Mouse (Mus musculus) midbrain, embryonic 12.5 days (tissue): Measurements from ENCODE around the gene Tnrc6a. TPM values are rescaled to one million over a fixed set of nuclear protein-coding genes. Genes with fewer than 3 reads are reported as not detected.

Source experiments
- ATAC-seq: fragments of 200-750 bp; cut with Nextera tagmentation; 2 replicates; pipeline ENCODE4 v1.8.0; 2017; ENCODE audit warnings: low read depth, moderate TSS enrichment, moderate library complexity; ENCODE audit not compliant: low FRiP score
- H3K27ac ChIP-seq: fragments of 300-500 bp; sonication (generic); replicated peaks from 2 replicates; pipeline ENCODE4 v1.5.1; 2016; ENCODE audit warnings: mild to moderate bottlenecking
- H3K27me3 ChIP-seq: fragments of 300-500 bp; sonication (generic); 2 replicates; pipeline ENCODE4 v1.6.1; 2016; ENCODE audit warnings: mild to moderate bottlenecking
- H3K36me3 ChIP-seq: fragments of 300-500 bp; sonication (generic); 2 replicates; pipeline ENCODE4 v1.6.1; 2016
- H3K4me1 ChIP-seq: fragments of 300-500 bp; sonication (generic); 2 replicates; pipeline ENCODE4 v1.6.1; 2016
- H3K4me2 ChIP-seq: fragments of 300-500 bp; sonication (generic); replicated peaks from 2 replicates; pipeline ENCODE4 v1.6.1; 2016; ENCODE audit warnings: mild to moderate bottlenecking, moderate library complexity
- H3K4me3 ChIP-seq: fragments of 300-500 bp; sonication (generic); 2 replicates; pipeline ENCODE4 v1.5.1; 2016; ENCODE audit warnings: mild to moderate bottlenecking
- H3K9ac ChIP-seq: fragments of 300-500 bp; sonication (generic); replicated peaks from 2 replicates; pipeline ENCODE4 v1.6.1; 2016; ENCODE audit warnings: mild to moderate bottlenecking, moderate library complexity
- H3K9me3 ChIP-seq: fragments of 300-500 bp; sonication (generic); 2 replicates; pipeline ENCODE4 v1.6.1; 2016; ENCODE audit warnings: mild to moderate bottlenecking
- WGBS: fragments of 180-500 bp; shearing (Covaris S2); methylation state at CpG from one replicate; pipeline ENCODE4 v1.1.7; 2016; 5-methylcytosine and 5-hydroxymethylcytosine counted together
- polyA plus RNA-seq: library from polyadenylated mRNA; unstranded; fragments of >200 nt; fragmentation: Nextera tagmentation; extraction: Ambion mirVana; gene quantifications from 2 replicates; pipeline ENCODE4 v1.2.1, GENCODE M21; 2016

Gene Tnrc6a
- polyA plus RNA-seq, 1 experiment from 2014 or later: 82.6 TPM

- Histone ChIP-seq H3K27me3 (no peaks in the 10 kb centered on the region), H3K4me3 (no peak overlapping the region), H3K9me3 (no peaks in the 10 kb centered on the region), H3K9ac (no peak overlapping the region), H3K4me1 (peaks cover 7% of the 10 kb centered on the region), H3K36me3 (no peaks in the 10 kb centered on the region), H3K27ac (no peak overlapping the region), H3K4me2 (no peak overlapping the region)
- no peak for ATAC-seq
- 98% methylated on average over 2 of the region's 2 CpGs for WGBS
Measured at GRCm38 (mm10) chr7:123106326-123106725, 17.4 kb upstream of the Tnrc6a start.

- Histone ChIP-seq H3K36me3 (no peaks in the 10 kb centered on the region), H3K9ac (no peak overlapping the region), H3K4me2 (no peak overlapping the region), H3K27ac (no peak overlapping the region), H3K27me3 (no peaks in the 10 kb centered on the region), H3K9me3 (no peaks in the 10 kb centered on the region), H3K4me1 (peaks cover 7% of the 10 kb centered on the region), H3K4me3 (no peak overlapping the region)
- WGBS: 72% methylated on average over 13 of the region's 13 CpGs
- ATAC-seq: no peak
Measured at GRCm38 (mm10) chr7:123108058-123109055, 15.3 kb upstream of the Tnrc6a start.

GRCm38 (mm10) chr7:123109361-123110000 lies 14.2 kb upstream of the Tnrc6a start:
- no peaks in the 10 kb centered on the region for H3K9me3 ChIP-seq
- no peaks in the 10 kb centered on the region for H3K27me3 ChIP-seq
- no peak overlapping the region for H3K4me3 ChIP-seq
- H3K36me3 ChIP-seq: no peaks in the 10 kb centered on the region
- H3K4me2 ChIP-seq: no peak overlapping the region
- no peak overlapping the region for H3K27ac ChIP-seq
- peaks cover 7% of the 10 kb centered on the region for H3K4me1 ChIP-seq
- no peak for ATAC-seq
- WGBS: 90% methylated on average over 7 of the region's 7 CpGs
- no peak overlapping the region for H3K9ac ChIP-seq

GRCm38 (mm10) chr7:123110135-123110534 lies 13.6 kb upstream of the Tnrc6a start:
- Histone ChIP-seq H3K9ac (no peak overlapping the region), H3K4me3 (no peak overlapping the region), H3K4me2 (no peak overlapping the region), H3K9me3 (no peaks in the 10 kb centered on the region), H3K27me3 (no peaks in the 10 kb centered on the region), H3K27ac (no peak overlapping the region), H3K36me3 (no peaks in the 10 kb centered on the region), H3K4me1 (peaks cover 7% of the 10 kb centered on the region)
- ATAC-seq: no peak
- WGBS: 75% methylated on average over 3 of the region's 3 CpGs

GRCm38 (mm10) chr7:123113590-123113989 lies 10.1 kb upstream of the Tnrc6a start:
- Histone ChIP-seq H3K27ac (no peak overlapping the region), H3K4me3 (no peak overlapping the region), H3K9ac (no peak overlapping the region), H3K9me3 (no peaks in the 10 kb centered on the region), H3K4me2 (no peak overlapping the region), H3K4me1 (peaks cover 1% of the 10 kb centered on the region), H3K27me3 (no peaks in the 10 kb centered on the region), H3K36me3 (no peaks in the 10 kb centered on the region)
- 92% methylated on average over 6 of the region's 6 CpGs for WGBS
- ATAC-seq: no peak

GRCm38 (mm10) chr7:123116799-123117198 lies 6.9 kb upstream of the Tnrc6a start:
- H3K36me3 ChIP-seq: no peaks in the 10 kb centered on the region
- no peak overlapping the region for H3K4me2 ChIP-seq
- no peak overlapping the region for H3K4me3 ChIP-seq
- H3K9me3 ChIP-seq: no peaks in the 10 kb centered on the region
- no peak overlapping the region for H3K27ac ChIP-seq
- H3K27me3 ChIP-seq: no peaks in the 10 kb centered on the region
- WGBS: 83% methylated on average over 12 of the region's 12 CpGs
- H3K4me1 ChIP-seq: no peaks in the 10 kb centered on the region
- no peak overlapping the region for H3K9ac ChIP-seq
- ATAC-seq: no peak

- no peak overlapping the region for H3K27ac ChIP-seq
- 85% methylated on average over 4 of the region's 4 CpGs for WGBS
Measured at GRCm38 (mm10) chr7:123117209-123117608, 6.5 kb upstream of the Tnrc6a start.

GRCm38 (mm10) chr7:123120516-123120915 lies 3.2 kb upstream of the Tnrc6a start:
- ATAC-seq: no peak
- no peak overlapping the region for H3K9ac ChIP-seq
- H3K4me2 ChIP-seq: no peak overlapping the region
- H3K27ac ChIP-seq: no peak overlapping the region
- 85% methylated on average over 7 of the region's 7 CpGs for WGBS
- H3K36me3 ChIP-seq: no peaks in the 10 kb centered on the region
- H3K27me3 ChIP-seq: no peaks in the 10 kb centered on the region
- peaks cover 7% of the 10 kb centered on the region for H3K4me1 ChIP-seq
- H3K9me3 ChIP-seq: no peaks in the 10 kb centered on the region
- H3K4me3 ChIP-seq: no peak overlapping the region

More at GRCm38 (mm10) chr7:123117209-123117608, 6.5 kb upstream of the Tnrc6a start:
- Histone ChIP-seq H3K9ac (no peak overlapping the region), H3K4me1 (no peaks in the 10 kb centered on the region), H3K27me3 (no peaks in the 10 kb centered on the region), H3K36me3 (no peaks in the 10 kb centered on the region), H3K4me3 (no peak overlapping the region), H3K4me2 (no peak overlapping the region), H3K9me3 (no peaks in the 10 kb centered on the region)
- no peak for ATAC-seq

- Histone ChIP-seq H3K4me2 (peak overlapping the region; percentile 61), H3K9ac (peak overlapping the region; percentile 97), H3K4me3 (peak overlapping the region; percentile 100), H3K36me3 (0 out of 2 replicates have a peak, but pooled peaks cover 12% of the 10 kb centered on the region), H3K27ac (peak overlapping the region; percentile 97), H3K9me3 (no peaks in the 10 kb centered on the region), H3K4me1 (peaks cover 15% of the 10 kb centered on the region), H3K27me3 (no peaks in the 10 kb centered on the region)
- peak; percentile 80 for ATAC-seq
- under 1% methylated on average over 30 of the region's 45 CpGs for whole genome bisulfite sequencing
Measured at GRCm38 (mm10) chr7:123124299-123124716, 623 bp downstream of the Tnrc6a start.

- 2% methylated on average over 16 of the region's 16 CpGs for WGBS
- peaks cover 15% of the 10 kb centered on the region for H3K4me1 ChIP-seq
- peak overlapping the region; percentile 97; the same call in 1 of the 2 replicates for H3K27ac ChIP-seq
- H3K9me3 ChIP-seq: no peaks in the 10 kb centered on the region
- peak overlapping the region; percentile 97 for H3K9ac ChIP-seq
- H3K36me3 ChIP-seq: 0 out of 2 replicates have a peak, but pooled peaks cover 12% of the 10 kb centered on the region
- ATAC-seq: peak; percentile 10; the same call in 1 of the 2 replicates
- no peaks in the 10 kb centered on the region for H3K27me3 ChIP-seq
- peak overlapping the region; percentile 61 for H3K4me2 ChIP-seq
- peak overlapping the region; percentile 100 for H3K4me3 ChIP-seq
Measured at GRCm38 (mm10) chr7:123124735-123125181, 1.1 kb downstream of the Tnrc6a start.

GRCm38 (mm10) chr7:123126056-123126455 lies 2.4 kb downstream of the Tnrc6a start:
- Histone ChIP-seq H3K27me3 (no peaks in the 10 kb centered on the region), H3K27ac (no peak overlapping the region), H3K9ac (no peak overlapping the region), H3K4me3 (no peak overlapping the region), H3K9me3 (no peaks in the 10 kb centered on the region), H3K4me2 (no peak overlapping the region), H3K4me1 (peaks cover 15% of the 10 kb centered on the region), H3K36me3 (0 out of 2 replicates have a peak, but pooled peaks cover 14% of the 10 kb centered on the region)
- ATAC-seq: no peak
- 64% methylated on average over 4 of the region's 4 CpGs for WGBS

- 61% methylated on average over 1 of the region's 1 CpGs for WGBS
- H3K9ac ChIP-seq: no peak overlapping the region
- H3K4me3 ChIP-seq: no peak overlapping the region
- H3K4me2 ChIP-seq: no peak overlapping the region
- no peak for ATAC-seq
- no peaks in the 10 kb centered on the region for H3K9me3 ChIP-seq
- H3K36me3 ChIP-seq: 0 out of 2 replicates have a peak, but pooled peaks cover 16% of the 10 kb centered on the region
- H3K27ac ChIP-seq: no peak overlapping the region
- H3K4me1 ChIP-seq: peaks cover 15% of the 10 kb centered on the region
- no peaks in the 10 kb centered on the region for H3K27me3 ChIP-seq
Measured at GRCm38 (mm10) chr7:123127301-123127700, 3.6 kb downstream of the Tnrc6a start.
